Mouse (Mus musculus): ENCODE measurements around the gene Mcur1. TPM values are rescaled to one million over a fixed set of nuclear protein-coding genes. Genes with fewer than 3 reads are reported as not detected.

Mcur1 gene
- total and polyA plus RNA-seq, 2 experiments: 14.7 to 16.6 TPM

- H3K36me3 ChIP-seq (ENCODE audit: control insufficient read depth, insufficient read depth, low read length): peaks cover 16% of the 10 kb centered on the region; the same call in 1 of the 2 replicates
- H3K27me3 ChIP-seq (ENCODE audit: control insufficient read depth, insufficient read depth, low read length): no peaks in the 10 kb centered on the region
- peaks cover 19% of the 10 kb centered on the region; the same call in 1 of the 2 replicates for H3K79me2 ChIP-seq (ENCODE audit: control insufficient read depth, insufficient read depth, low read length)
- peaks cover 6% of the 10 kb centered on the region; the same call in 1 of the 2 replicates for H3K4me1 ChIP-seq (ENCODE audit: control insufficient read depth, insufficient read depth, low read length)
- WGBS: 97% methylated on average over 9 of the region's 9 CpGs
- DNase-seq (ENCODE audit: extremely low read depth, low read depth, low spot score): no peak
- TF ChIP-seq POLR2A (IDR thresholded peaks at IDR 0.05; ENCODE audit: extremely low read depth, insufficient read depth, low read length) (no peak), CTCF (IDR thresholded peaks at IDR 0.05; ENCODE audit: low read depth, low read length) (no peak)
- no peak overlapping the region for H3K9ac ChIP-seq (ENCODE audit: low read depth, low read length)
- no peak overlapping the region for H3K27ac ChIP-seq (replicated peaks; ENCODE audit: insufficient read depth, low read depth, low read length)
- H3K4me3 ChIP-seq (ENCODE audit: insufficient read depth, low read depth, low read length): no peak overlapping the region
Observed at GRCm38 (mm10) chr13:43555321-43555720, 4.7 kb downstream of the Mcur1 start.

- Histone ChIP-seq H3K27ac (replicated peaks; ENCODE audit: insufficient read depth, low read depth, low read length) (no peak overlapping the region), H3K4me3 (ENCODE audit: insufficient read depth, low read depth, low read length) (no peak overlapping the region), H3K36me3 (ENCODE audit: control insufficient read depth, insufficient read depth, low read length) (peaks cover 20% of the 10 kb centered on the region; the same call in 1 of the 2 replicates), H3K79me2 (ENCODE audit: control insufficient read depth, insufficient read depth, low read length) (peaks cover 19% of the 10 kb centered on the region; the same call in 1 of the 2 replicates), H3K27me3 (ENCODE audit: control insufficient read depth, insufficient read depth, low read length) (no peaks in the 10 kb centered on the region), H3K9ac (ENCODE audit: low read depth, low read length) (no peak overlapping the region), H3K4me1 (ENCODE audit: control insufficient read depth, insufficient read depth, low read length) (peaks cover 6% of the 10 kb centered on the region; the same call in 1 of the 2 replicates)
- no peak for DNase-seq (ENCODE audit: extremely low read depth, low read depth, low spot score)
- no peak for TF ChIP-seq POLR2A (IDR thresholded peaks at IDR 0.05; ENCODE audit: extremely low read depth, insufficient read depth, low read length)
- no peak for TF ChIP-seq CTCF (IDR thresholded peaks at IDR 0.05; ENCODE audit: low read depth, low read length)
- WGBS: 84% methylated on average over 7 of the region's 7 CpGs
Observed at GRCm38 (mm10) chr13:43554827-43555226, 5.2 kb downstream of the Mcur1 start.

- H3K27ac ChIP-seq (replicated peaks; ENCODE audit: insufficient read depth, low read depth, low read length): no peak overlapping the region
- peaks cover 9% of the 10 kb centered on the region; the same call in 1 of the 2 replicates for H3K4me1 ChIP-seq (ENCODE audit: control insufficient read depth, insufficient read depth, low read length)
- TF ChIP-seq POLR2A (IDR thresholded peaks at IDR 0.05; ENCODE audit: extremely low read depth, insufficient read depth, low read length) (no peak), CTCF (IDR thresholded peaks at IDR 0.05; ENCODE audit: low read depth, low read length) (no peak)
- no peak for DNase-seq (ENCODE audit: extremely low read depth, low read depth, low spot score)
- H3K27me3 ChIP-seq (ENCODE audit: control insufficient read depth, insufficient read depth, low read length): no peaks in the 10 kb centered on the region
- H3K36me3 ChIP-seq (ENCODE audit: control insufficient read depth, insufficient read depth, low read length): peaks cover 28% of the 10 kb centered on the region
- no peak overlapping the region for H3K4me3 ChIP-seq (ENCODE audit: insufficient read depth, low read depth, low read length)
- 95% methylated on average over 8 of the region's 8 CpGs for WGBS
- H3K79me2 ChIP-seq (ENCODE audit: control insufficient read depth, insufficient read depth, low read length): no peaks in the 10 kb centered on the region; the same call in 1 of the 2 replicates
- no peak overlapping the region for H3K9ac ChIP-seq (ENCODE audit: low read depth, low read length)
Observed at GRCm38 (mm10) chr13:43550676-43551075, 9.3 kb downstream of the Mcur1 start.

- H3K27me3 ChIP-seq (ENCODE audit: control insufficient read depth, insufficient read depth, low read length): no peaks in the 10 kb centered on the region
- peaks cover 9% of the 10 kb centered on the region; the same call in 1 of the 2 replicates for H3K4me1 ChIP-seq (ENCODE audit: control insufficient read depth, insufficient read depth, low read length)
- DNase-seq (ENCODE audit: extremely low read depth, low read depth, low spot score): no peak
- no peak overlapping the region for H3K27ac ChIP-seq (replicated peaks; ENCODE audit: insufficient read depth, low read depth, low read length)
- H3K79me2 ChIP-seq (ENCODE audit: control insufficient read depth, insufficient read depth, low read length): no peaks in the 10 kb centered on the region
- no peak for TF ChIP-seq CTCF (IDR thresholded peaks at IDR 0.05; ENCODE audit: low read depth, low read length)
- no peak for TF ChIP-seq POLR2A (IDR thresholded peaks at IDR 0.05; ENCODE audit: extremely low read depth, insufficient read depth, low read length)
- no peak overlapping the region for H3K9ac ChIP-seq (ENCODE audit: low read depth, low read length)
- WGBS: 92% methylated on average over 7 of the region's 7 CpGs
- H3K36me3 ChIP-seq (ENCODE audit: control insufficient read depth, insufficient read depth, low read length): peaks cover 33% of the 10 kb centered on the region
- H3K4me3 ChIP-seq (ENCODE audit: insufficient read depth, low read depth, low read length): no peak overlapping the region
Observed at GRCm38 (mm10) chr13:43549870-43550269, 10.1 kb downstream of the Mcur1 start.

GRCm38 (mm10) chr13:43549078-43549698, 10.8 kb downstream of the Mcur1 start:
- DNase-seq (ENCODE audit: extremely low read depth, low read depth, low spot score): no peak
- Histone ChIP-seq H3K4me1 (ENCODE audit: control insufficient read depth, insufficient read depth, low read length) (peaks cover 9% of the 10 kb centered on the region; the same call in 1 of the 2 replicates), H3K27me3 (ENCODE audit: control insufficient read depth, insufficient read depth, low read length) (no peaks in the 10 kb centered on the region), H3K27ac (replicated peaks; ENCODE audit: insufficient read depth, low read depth, low read length) (peak overlapping the region; percentile 83), H3K9ac (ENCODE audit: low read depth, low read length) (no peak overlapping the region), H3K36me3 (ENCODE audit: control insufficient read depth, insufficient read depth, low read length) (peaks cover 31% of the 10 kb centered on the region), H3K79me2 (ENCODE audit: control insufficient read depth, insufficient read depth, low read length) (no peaks in the 10 kb centered on the region), H3K4me3 (ENCODE audit: insufficient read depth, low read depth, low read length) (no peak overlapping the region)
- 86% methylated on average over 11 of the region's 11 CpGs for WGBS
- TF ChIP-seq CTCF (IDR thresholded peaks at IDR 0.05; ENCODE audit: low read depth, low read length) (no peak), POLR2A (IDR thresholded peaks at IDR 0.05; ENCODE audit: extremely low read depth, insufficient read depth, low read length) (no peak)

- 23% methylated on average over 5 of the region's 5 CpGs for WGBS
- H3K27ac ChIP-seq (replicated peaks; ENCODE audit: insufficient read depth, low read depth, low read length): peak overlapping the region; percentile 83
- no peak overlapping the region for H3K4me3 ChIP-seq (ENCODE audit: insufficient read depth, low read depth, low read length)
- H3K27me3 ChIP-seq (ENCODE audit: control insufficient read depth, insufficient read depth, low read length): no peaks in the 10 kb centered on the region
- TF ChIP-seq POLR2A (IDR thresholded peaks at IDR 0.05; ENCODE audit: extremely low read depth, insufficient read depth, low read length) (no peak), CTCF (IDR thresholded peaks at IDR 0.05; ENCODE audit: low read depth, low read length) (no peak)
- H3K79me2 ChIP-seq (ENCODE audit: control insufficient read depth, insufficient read depth, low read length): no peaks in the 10 kb centered on the region
- peak; percentile 80 for DNase-seq (ENCODE audit: extremely low read depth, low read depth, low spot score)
- H3K4me1 ChIP-seq (ENCODE audit: control insufficient read depth, insufficient read depth, low read length): peaks cover 9% of the 10 kb centered on the region; the same call in 1 of the 2 replicates
- peak overlapping the region; percentile 36; the same call in 1 of the 2 replicates for H3K9ac ChIP-seq (ENCODE audit: low read depth, low read length)
- H3K36me3 ChIP-seq (ENCODE audit: control insufficient read depth, insufficient read depth, low read length): peaks cover 30% of the 10 kb centered on the region
Observed at GRCm38 (mm10) chr13:43548617-43549016, 11.4 kb downstream of the Mcur1 start.
